Mouse (Mus musculus): ENCODE results near the gene Ankrd45.

Ankrd45 gene

GRCm38 (mm10) chr1:161185431-161185830 lies 42.9 kb downstream of the Ankrd45 start:
- no peak for DNase-seq (ENCODE audit: low read depth, low spot score)

GRCm38 (mm10) chr1:161190253-161190910 lies 47.9 kb downstream of the Ankrd45 start:
- DNase-seq (ENCODE audit: low read depth, low spot score) = no peak

GRCm38 (mm10) chr1:161195541-161196351 lies 53.3 kb downstream of the Ankrd45 start:
- peak; percentile 83 for DNase-seq (ENCODE audit: low read depth, low spot score)

GRCm38 (mm10) chr1:161196364-161196763 lies 53.9 kb downstream of the Ankrd45 start:
- DNase-seq (ENCODE audit: low read depth, low spot score) = peak; percentile 6

- no peak for DNase-seq (ENCODE audit: low read depth, low spot score)
Observed at GRCm38 (mm10) chr1:161199856-161200255, 57.4 kb downstream of the Ankrd45 start.

GRCm38 (mm10) chr1:161214465-161214864 lies 72.0 kb downstream of the Ankrd45 start:
- peak; percentile 17 for DNase-seq (ENCODE audit: low read depth, low spot score)

- no peak for DNase-seq (ENCODE audit: low read depth, low spot score)
Observed at GRCm38 (mm10) chr1:161219816-161220215, 77.3 kb downstream of the Ankrd45 start.

Measured in forelimb bud, embryonic 11.5 days (tissue).